Mouse (Mus musculus) forebrain, embryonic 11.5 days (tissue): ENCODE data around the gene Afg1l. TPM values are rescaled to one million over a fixed set of nuclear protein-coding genes. Genes with fewer than 3 reads are reported as not detected.

Experiments
- ATAC-seq: fragments of 200-750 bp; cut with Nextera tagmentation; replicated peaks from 2 replicates; pipeline ENCODE4 v1.8.0; 2017; ENCODE audit warnings: moderate TSS enrichment; ENCODE audit not compliant: low FRiP score
- DNase-seq: peaks from one replicate; pipeline ENCODE4 v3.0.0-alpha.2; 2017; ENCODE audit warnings: low spot score
- H3K27ac ChIP-seq: fragments of 300-500 bp; sonication (generic); 2 replicates; pipeline ENCODE4 v1.5.1; 2014; ENCODE audit warnings: low read depth, low read length
- H3K27me3 ChIP-seq: fragments of 300-500 bp; sonication (generic); 2 replicates; pipeline ENCODE4 v1.6.1; 2014; ENCODE audit warnings: mild to moderate bottlenecking, low read length, mixed read lengths; ENCODE audit not compliant: control insufficient read depth, insufficient read depth
- H3K36me3 ChIP-seq: fragments of 300-500 bp; sonication (generic); 2 replicates; pipeline ENCODE4 v1.6.1; 2014; ENCODE audit warnings: mild to moderate bottlenecking, low read length, moderate library complexity, mixed read lengths; ENCODE audit not compliant: control insufficient read depth, insufficient read depth
- H3K4me1 ChIP-seq: fragments of 300-500 bp; sonication (generic); replicated peaks from 2 replicates; pipeline ENCODE4 v1.6.1; 2014; ENCODE audit warnings: low read length, mixed read lengths; ENCODE audit not compliant: control insufficient read depth, insufficient read depth
- H3K4me2 ChIP-seq: fragments of 300-500 bp; sonication (generic); 2 replicates; pipeline ENCODE4 v1.6.1; 2014; ENCODE audit warnings: low read depth, mild to moderate bottlenecking, low read length, moderate library complexity, mixed read lengths; ENCODE audit not compliant: severe bottlenecking
- H3K4me3 ChIP-seq: fragments of 300-500 bp; sonication (generic); 2 replicates; pipeline ENCODE4 v1.5.1; 2014; ENCODE audit warnings: low read depth, low read length
- H3K9ac ChIP-seq: fragments of 300-500 bp; sonication (generic); 2 replicates; pipeline ENCODE4 v1.6.1; 2014; ENCODE audit warnings: low read length
- H3K9me3 ChIP-seq: fragments of 300-500 bp; sonication (generic); 2 replicates; pipeline ENCODE4 v1.6.1; 2016; ENCODE audit warnings: low read length, mixed read lengths; ENCODE audit not compliant: control insufficient read depth
- WGBS: fragments of 180-500 bp; shearing (Covaris S2); extraction: QIAGEN DNeasy Blood & Tissue Kit; methylation state at CpG from one replicate; pipeline ENCODE4 v1.1.7; 2014; 5-methylcytosine and 5-hydroxymethylcytosine counted together
- polyA plus RNA-seq: library from polyadenylated mRNA; unstranded; fragments of >200 nt; fragmentation: Nextera tagmentation; extraction: Ambion mirVana; gene quantifications from 2 replicates; pipeline ENCODE4 v1.2.1, GENCODE M21; 2014

Afg1l gene
- polyA plus RNA-seq, 1 experiment from 2014 or later = 3.9 TPM

GRCm38 (mm10) chr10:42417530-42418174 is 60.7 kb downstream of the Afg1l start:
- Histone ChIP-seq H3K27ac (no peak overlapping the region), H3K9me3 (no peaks in the 10 kb centered on the region), H3K9ac (peak overlapping the region; percentile 13; the same call in 1 of the 2 replicates), H3K4me1 (peaks cover 6% of the 10 kb centered on the region; the same call in 1 of the 2 replicates), H3K27me3 (no peaks in the 10 kb centered on the region), H3K4me2 (peak overlapping the region; percentile 26), H3K4me3 (no peak overlapping the region), H3K36me3 (no peaks in the 10 kb centered on the region)
- 25% methylated on average over 10 of the region's 10 CpGs for WGBS
- ATAC-seq = 0 out of 2 replicates have a peak, but pooled peaks have one; percentile 33
- no peak for DNase-seq

GRCm38 (mm10) chr10:42415821-42416470 is 62.4 kb downstream of the Afg1l start:
- 47% methylated on average over 4 of the region's 4 CpGs for WGBS
- Histone ChIP-seq H3K9me3 (no peaks in the 10 kb centered on the region), H3K36me3 (no peaks in the 10 kb centered on the region), H3K4me3 (no peak overlapping the region), H3K9ac (no peak overlapping the region), H3K4me1 (peaks cover 6% of the 10 kb centered on the region; the same call in 1 of the 2 replicates), H3K27me3 (no peaks in the 10 kb centered on the region), H3K27ac (no peak overlapping the region), H3K4me2 (no peak overlapping the region)
- no peak for ATAC-seq
- no peak for DNase-seq

GRCm38 (mm10) chr10:42410748-42411537 is 67.4 kb downstream of the Afg1l start:
- H3K4me2 ChIP-seq = no peak overlapping the region
- H3K4me1 ChIP-seq = no peaks in the 10 kb centered on the region
- no peak overlapping the region for H3K9ac ChIP-seq
- DNase-seq (no peak), ATAC-seq (no peak)
- H3K9me3 ChIP-seq = no peaks in the 10 kb centered on the region
- no peaks in the 10 kb centered on the region for H3K36me3 ChIP-seq
- 89% methylated on average over 6 of the region's 6 CpGs for WGBS
- H3K4me3 ChIP-seq = no peak overlapping the region
- no peak overlapping the region for H3K27ac ChIP-seq
- no peaks in the 10 kb centered on the region for H3K27me3 ChIP-seq

GRCm38 (mm10) chr10:42390436-42390835 is 87.9 kb downstream of the Afg1l start:
- WGBS = 77% methylated on average over 11 of the region's 11 CpGs
- Histone ChIP-seq H3K9ac (no peak overlapping the region), H3K27me3 (peaks cover 2% of the 10 kb centered on the region; the same call in 1 of the 2 replicates), H3K4me2 (no peak overlapping the region), H3K4me1 (no peaks in the 10 kb centered on the region; the same call in 1 of the 2 replicates), H3K27ac (no peak overlapping the region), H3K9me3 (no peaks in the 10 kb centered on the region), H3K36me3 (no peaks in the 10 kb centered on the region), H3K4me3 (no peak overlapping the region)
- no peak for ATAC-seq
- DNase-seq = no peak

- Histone ChIP-seq H3K27me3 (peaks cover 2% of the 10 kb centered on the region; the same call in 1 of the 2 replicates), H3K4me1 (peaks cover 4% of the 10 kb centered on the region; the same call in 1 of the 2 replicates), H3K4me3 (no peak overlapping the region), H3K4me2 (no peak overlapping the region), H3K36me3 (no peaks in the 10 kb centered on the region), H3K27ac (no peak overlapping the region), H3K9ac (no peak overlapping the region), H3K9me3 (no peaks in the 10 kb centered on the region)
- ATAC-seq (no peak), DNase-seq (no peak)
Observed at GRCm38 (mm10) chr10:42388181-42388580, 90.2 kb downstream of the Afg1l start.

- Histone ChIP-seq H3K9ac (no peak overlapping the region), H3K27me3 (peaks cover 2% of the 10 kb centered on the region; the same call in 1 of the 2 replicates), H3K9me3 (no peaks in the 10 kb centered on the region), H3K27ac (no peak overlapping the region), H3K36me3 (no peaks in the 10 kb centered on the region), H3K4me2 (peak overlapping the region; percentile 27; the same call in 1 of the 2 replicates), H3K4me3 (no peak overlapping the region), H3K4me1 (peaks cover 4% of the 10 kb centered on the region; the same call in 1 of the 2 replicates)
- peak; percentile 64 for ATAC-seq
- peak; percentile 68 for DNase-seq
- WGBS = 16% methylated on average over 13 of the region's 13 CpGs
Observed at GRCm38 (mm10) chr10:42384946-42385644, 93.3 kb downstream of the Afg1l start.

- Histone ChIP-seq H3K27ac (no peak overlapping the region), H3K9me3 (no peaks in the 10 kb centered on the region), H3K4me1 (peaks cover 4% of the 10 kb centered on the region; the same call in 1 of the 2 replicates), H3K36me3 (no peaks in the 10 kb centered on the region), H3K9ac (no peak overlapping the region), H3K4me3 (no peak overlapping the region), H3K4me2 (no peak overlapping the region), H3K27me3 (peaks cover 2% of the 10 kb centered on the region; the same call in 1 of the 2 replicates)
- 37% methylated on average over 6 of the region's 6 CpGs for WGBS
- DNase-seq (no peak), ATAC-seq (no peak)
Observed at GRCm38 (mm10) chr10:42383708-42384107, 94.7 kb downstream of the Afg1l start.

GRCm38 (mm10) chr10:42364216-42364615 is 114.1 kb downstream of the Afg1l start:
- H3K9ac ChIP-seq = no peak overlapping the region
- 87% methylated on average over 10 of the region's 10 CpGs for WGBS
- ATAC-seq (no peak), DNase-seq (no peak)
- H3K27ac ChIP-seq = no peak overlapping the region
- H3K27me3 ChIP-seq = no peaks in the 10 kb centered on the region
- H3K9me3 ChIP-seq = no peaks in the 10 kb centered on the region
- H3K4me1 ChIP-seq = no peaks in the 10 kb centered on the region
- H3K36me3 ChIP-seq = no peaks in the 10 kb centered on the region
- no peak overlapping the region for H3K4me3 ChIP-seq
- no peak overlapping the region for H3K4me2 ChIP-seq
